Mouse (Mus musculus): ENCODE results near the gene Tm2d1. TPM values are rescaled to one million over a fixed set of nuclear protein-coding genes. Genes with fewer than 3 reads are reported as not detected.

Gene Tm2d1
- polyA plus RNA-seq, 1 experiment, result 29.7 TPM

DNA sequence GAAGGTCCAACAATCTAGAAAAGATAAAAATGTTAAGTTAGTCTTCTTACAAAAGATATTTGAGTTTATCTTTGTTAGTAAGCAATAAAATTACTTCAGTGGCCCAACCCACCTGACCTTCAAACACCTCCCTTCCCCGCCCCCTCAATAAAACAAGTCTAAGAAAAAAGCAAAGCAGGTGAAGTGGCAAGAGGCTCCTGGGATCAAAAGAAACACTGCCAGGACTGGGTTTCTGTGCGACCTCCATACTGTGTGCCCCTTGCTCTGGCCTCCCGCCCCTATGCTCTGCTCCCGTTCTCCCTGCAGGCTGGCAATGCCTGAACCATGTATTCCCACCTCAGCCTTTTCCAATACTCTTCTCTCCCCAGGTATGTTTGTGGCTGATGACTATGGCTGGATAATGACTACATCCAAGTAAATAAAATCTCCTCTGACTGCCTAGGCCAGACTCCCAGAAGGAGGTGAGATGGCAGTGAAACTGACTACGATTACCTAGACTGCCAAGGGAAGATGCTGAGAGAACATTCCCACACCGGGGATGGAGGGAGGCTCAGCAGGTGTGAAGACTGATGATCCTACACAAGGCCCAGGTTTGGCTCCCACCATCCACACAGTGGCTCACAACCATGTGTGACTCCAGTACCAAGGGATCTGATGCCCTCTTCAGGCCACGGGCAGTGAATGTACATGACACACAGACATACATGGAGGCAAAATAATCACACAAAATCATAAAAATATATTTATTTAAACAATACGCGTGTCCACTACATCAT is 24.9 kb downstream of the Tm2d1 start:
- no peak overlapping the region for H3K4me3 ChIP-seq (ENCODE audit: insufficient read depth, low read depth, low read length)
- H3K27ac ChIP-seq (ENCODE audit: insufficient read depth, low read depth, low read length), result no peak overlapping the region
- 90% methylated on average over 9 of the region's 9 CpGs for WGBS
- H3K27me3 ChIP-seq (replicated peaks; ENCODE audit: control insufficient read depth, insufficient read depth, low read length), result no peaks in the 10 kb centered on the region
- TF ChIP-seq CTCF (conservative IDR thresholded peaks at IDR 0.05; ENCODE audit: insufficient read depth, insufficient read length, low read depth, low read length) (no peak), POLR2A (IDR thresholded peaks at IDR 0.05; ENCODE audit: low read depth, low read length) (no peak)
- no peaks in the 10 kb centered on the region for H3K4me1 ChIP-seq (ENCODE audit: control insufficient read depth, insufficient read depth, low read length)
- DNase-seq, result no peak
- peaks cover 3% of the 10 kb centered on the region; the same call in 1 of the 2 replicates for H3K36me3 ChIP-seq (ENCODE audit: control insufficient read depth, insufficient read depth, low read length)

GRCm38 (mm10) chr4:98348580-98348979 is 34.5 kb downstream of the Tm2d1 start:
- DNase-seq, result no peak
- WGBS, result 67% methylated on average over 5 of the region's 5 CpGs

GRCm38 (mm10) chr4:98345783-98346182 is 37.3 kb downstream of the Tm2d1 start:
- Histone ChIP-seq H3K4me1 (ENCODE audit: control insufficient read depth, insufficient read depth, low read length) (no peaks in the 10 kb centered on the region), H3K4me3 (ENCODE audit: insufficient read depth, low read depth, low read length) (no peak overlapping the region), H3K27ac (ENCODE audit: insufficient read depth, low read depth, low read length) (no peak overlapping the region), H3K27me3 (replicated peaks; ENCODE audit: control insufficient read depth, insufficient read depth, low read length) (no peaks in the 10 kb centered on the region), H3K36me3 (ENCODE audit: control insufficient read depth, insufficient read depth, low read length) (no peaks in the 10 kb centered on the region)
- DNase-seq, result no peak
- WGBS, result 93% methylated on average over 10 of the region's 10 CpGs
- TF ChIP-seq CTCF (conservative IDR thresholded peaks at IDR 0.05; ENCODE audit: insufficient read depth, insufficient read length, low read depth, low read length), result no peak
- no peak for TF ChIP-seq POLR2A (IDR thresholded peaks at IDR 0.05; ENCODE audit: low read depth, low read length)

More at GRCm38 (mm10) chr4:98348580-98348979, 34.5 kb downstream of the Tm2d1 start:
- Histone ChIP-seq H3K4me1 (ENCODE audit: control insufficient read depth, insufficient read depth, low read length) (no peaks in the 10 kb centered on the region), H3K27ac (ENCODE audit: insufficient read depth, low read depth, low read length) (no peak overlapping the region), H3K4me3 (ENCODE audit: insufficient read depth, low read depth, low read length) (no peak overlapping the region), H3K27me3 (replicated peaks; ENCODE audit: control insufficient read depth, insufficient read depth, low read length) (no peaks in the 10 kb centered on the region), H3K36me3 (ENCODE audit: control insufficient read depth, insufficient read depth, low read length) (no peaks in the 10 kb centered on the region)
- no peak for TF ChIP-seq CTCF (conservative IDR thresholded peaks at IDR 0.05; ENCODE audit: insufficient read depth, insufficient read length, low read depth, low read length)
- no peak for TF ChIP-seq POLR2A (IDR thresholded peaks at IDR 0.05; ENCODE audit: low read depth, low read length)

DNA sequence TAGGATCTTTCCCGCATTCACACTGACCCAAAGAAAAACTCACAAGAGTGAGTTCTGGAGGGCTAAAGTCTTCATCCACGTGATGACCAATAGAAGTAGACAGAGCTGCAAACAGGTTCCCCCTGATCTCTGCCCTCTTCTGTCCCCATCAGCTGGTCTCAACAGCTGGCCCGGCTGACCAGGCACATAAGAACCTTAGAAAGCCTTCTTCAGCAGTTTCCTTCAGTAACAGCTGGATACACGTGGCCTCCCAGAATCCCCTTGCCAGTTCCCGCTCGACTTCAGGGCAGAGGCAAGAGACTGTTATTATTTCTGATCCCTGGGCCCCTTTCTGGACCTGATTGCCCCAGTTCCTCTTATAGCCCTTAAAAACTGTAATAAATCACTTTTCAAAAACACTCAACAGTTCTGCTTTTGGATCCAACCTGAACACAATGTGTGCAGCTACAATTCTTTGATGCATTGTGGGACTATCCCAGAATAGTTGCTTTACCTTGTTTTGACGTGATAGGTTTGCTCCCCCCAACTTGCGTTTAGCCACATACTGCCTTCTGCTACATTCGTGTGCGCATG is 43.0 kb downstream of the Tm2d1 start:
- WGBS, result 59% methylated on average over 10 of the region's 10 CpGs
- H3K4me1 ChIP-seq (ENCODE audit: control insufficient read depth, insufficient read depth, low read length), result no peaks in the 10 kb centered on the region
- H3K36me3 ChIP-seq (ENCODE audit: control insufficient read depth, insufficient read depth, low read length), result no peaks in the 10 kb centered on the region
- DNase-seq, result no peak
- H3K27ac ChIP-seq (ENCODE audit: insufficient read depth, low read depth, low read length), result no peak overlapping the region
- TF ChIP-seq POLR2A (IDR thresholded peaks at IDR 0.05; ENCODE audit: low read depth, low read length), result no peak
- no peak for TF ChIP-seq CTCF (conservative IDR thresholded peaks at IDR 0.05; ENCODE audit: insufficient read depth, insufficient read length, low read depth, low read length)
- H3K27me3 ChIP-seq (replicated peaks; ENCODE audit: control insufficient read depth, insufficient read depth, low read length), result no peaks in the 10 kb centered on the region
- no peak overlapping the region for H3K4me3 ChIP-seq (ENCODE audit: insufficient read depth, low read depth, low read length)

GRCm38 (mm10) chr4:98338636-98339630 is 44.2 kb downstream of the Tm2d1 start:
- WGBS, result 71% methylated on average over 14 of the region's 14 CpGs
- Histone ChIP-seq H3K4me3 (ENCODE audit: insufficient read depth, low read depth, low read length) (no peak overlapping the region), H3K4me1 (ENCODE audit: control insufficient read depth, insufficient read depth, low read length) (no peaks in the 10 kb centered on the region), H3K27ac (ENCODE audit: insufficient read depth, low read depth, low read length) (no peak overlapping the region), H3K27me3 (replicated peaks; ENCODE audit: control insufficient read depth, insufficient read depth, low read length) (no peaks in the 10 kb centered on the region), H3K36me3 (ENCODE audit: control insufficient read depth, insufficient read depth, low read length) (no peaks in the 10 kb centered on the region)
- DNase-seq, result no peak
- no peak for TF ChIP-seq CTCF (conservative IDR thresholded peaks at IDR 0.05; ENCODE audit: insufficient read depth, insufficient read length, low read depth, low read length)
- no peak for TF ChIP-seq POLR2A (IDR thresholded peaks at IDR 0.05; ENCODE audit: low read depth, low read length)

GRCm38 (mm10) chr4:98337197-98337596 is 45.9 kb downstream of the Tm2d1 start:
- H3K36me3 ChIP-seq (ENCODE audit: control insufficient read depth, insufficient read depth, low read length), result no peaks in the 10 kb centered on the region
- no peaks in the 10 kb centered on the region for H3K27me3 ChIP-seq (replicated peaks; ENCODE audit: control insufficient read depth, insufficient read depth, low read length)
- H3K27ac ChIP-seq (ENCODE audit: insufficient read depth, low read depth, low read length), result no peak overlapping the region
- TF ChIP-seq POLR2A (IDR thresholded peaks at IDR 0.05; ENCODE audit: low read depth, low read length), result no peak
- no peak for TF ChIP-seq CTCF (conservative IDR thresholded peaks at IDR 0.05; ENCODE audit: insufficient read depth, insufficient read length, low read depth, low read length)
- H3K4me1 ChIP-seq (ENCODE audit: control insufficient read depth, insufficient read depth, low read length), result no peaks in the 10 kb centered on the region
- no peak overlapping the region for H3K4me3 ChIP-seq (ENCODE audit: insufficient read depth, low read depth, low read length)
- 70% methylated on average over 5 of the region's 5 CpGs for WGBS
- no peak for DNase-seq
